Mouse (Mus musculus) limb, embryonic 11.5 days (tissue): ENCODE results near the gene Golga3. TPM values are rescaled to one million over a fixed set of nuclear protein-coding genes. Genes with fewer than 3 reads are reported as not detected.

ENCODE experiments used
- ATAC-seq: fragments of 200-750 bp; cut with Nextera tagmentation; 2 replicates; pipeline ENCODE4 v1.8.0; 2017; ENCODE audit warnings: low read depth; ENCODE audit not compliant: insufficient number of reproducible peaks, low FRiP score, low TSS enrichment
- DNase-seq: peaks from one replicate; pipeline ENCODE4 v3.0.0-alpha.2; 2015; ENCODE audit warnings: low spot score
- H3K27ac ChIP-seq: fragments of 300-500 bp; sonication (generic); replicated peaks from 2 replicates; pipeline ENCODE4 v1.5.1; 2014; ENCODE audit warnings: low read depth, mild to moderate bottlenecking, low read length
- H3K27me3 ChIP-seq: fragments of 300-500 bp; sonication (generic); 2 replicates; pipeline ENCODE4 v1.6.1; 2014; ENCODE audit warnings: mild to moderate bottlenecking, low read length, mixed read lengths; ENCODE audit not compliant: control insufficient read depth, insufficient read depth
- H3K36me3 ChIP-seq: fragments of 300-500 bp; sonication (generic); 2 replicates; pipeline ENCODE4 v1.6.1; 2014; ENCODE audit warnings: mild to moderate bottlenecking, low read length, moderate library complexity, mixed read lengths; ENCODE audit not compliant: control insufficient read depth, insufficient read depth
- H3K4me1 ChIP-seq: fragments of 300-500 bp; sonication (generic); 2 replicates; pipeline ENCODE4 v1.6.1; 2014; ENCODE audit warnings: low read length, mixed read lengths; ENCODE audit not compliant: control insufficient read depth, insufficient read depth
- H3K4me2 ChIP-seq: fragments of 300-500 bp; sonication (generic); 2 replicates; pipeline ENCODE4 v1.6.1; 2014; ENCODE audit warnings: low read depth, mild to moderate bottlenecking, moderate library complexity; ENCODE audit not compliant: severe bottlenecking
- H3K4me3 ChIP-seq: fragments of 300-500 bp; sonication (generic); 2 replicates; pipeline ENCODE4 v1.5.1; 2014; ENCODE audit warnings: low read depth, low read length
- H3K9ac ChIP-seq: fragments of 300-500 bp; sonication (generic); 2 replicates; pipeline ENCODE4 v1.6.1; 2014; ENCODE audit warnings: mild to moderate bottlenecking, low read length
- H3K9me3 ChIP-seq: fragments of 300-500 bp; sonication (generic); 2 replicates; pipeline ENCODE4 v1.6.1; 2016; ENCODE audit warnings: low read length; ENCODE audit not compliant: control insufficient read depth
- WGBS: fragments of 180-500 bp; shearing (Covaris S2); extraction: QIAGEN DNeasy Blood & Tissue Kit; methylation state at CpG from one replicate; pipeline ENCODE4 v1.1.7; 2014; 5-methylcytosine and 5-hydroxymethylcytosine counted together
- polyA plus RNA-seq: library from polyadenylated mRNA; unstranded; fragments of >200 nt; fragmentation: Nextera tagmentation; extraction: Ambion mirVana; gene quantifications from 2 replicates; pipeline ENCODE4 v1.2.1, GENCODE M21; 2014

Golga3 gene
- polyA plus RNA-seq, 1 experiment from 2014 or later: 26.3 TPM

GRCm38 (mm10) chr5:110169374-110169773 lies 7.1 kb upstream of the Golga3 start:
- Histone ChIP-seq H3K4me1 (no peaks in the 10 kb centered on the region), H3K9me3 (no peaks in the 10 kb centered on the region), H3K4me2 (no peak overlapping the region), H3K4me3 (no peak overlapping the region), H3K27me3 (no peaks in the 10 kb centered on the region), H3K36me3 (peaks cover 2% of the 10 kb centered on the region; the same call in 1 of the 2 replicates), H3K27ac (no peak overlapping the region), H3K9ac (no peak overlapping the region)
- no peak for ATAC-seq
- WGBS: 95% methylated on average over 4 of the region's 4 CpGs
- no peak for DNase-seq

DNA sequence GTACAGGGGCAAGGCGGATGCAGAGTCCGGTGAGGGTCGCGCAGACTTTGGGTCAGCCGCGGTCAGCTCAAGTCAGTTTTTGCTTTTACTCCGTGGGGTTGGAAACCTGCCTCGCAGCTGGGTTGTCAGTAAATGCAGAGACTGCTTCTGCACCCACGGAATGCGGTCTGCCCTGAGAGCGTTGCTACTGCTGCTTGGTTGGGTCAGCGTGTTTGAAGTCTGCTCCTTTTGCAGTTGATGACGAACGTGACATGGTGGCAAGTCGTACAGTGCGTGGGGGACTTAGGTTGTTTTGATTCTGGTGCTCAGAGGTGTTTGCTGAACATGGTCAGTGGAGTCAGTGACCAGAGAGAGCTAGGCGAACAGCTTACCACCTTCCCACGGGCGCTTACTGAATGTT lies 520 bp downstream of the Golga3 start:
- Histone ChIP-seq H3K4me3 (peak overlapping the region; percentile 84), H3K4me1 (no peaks in the 10 kb centered on the region), H3K27ac (no peak overlapping the region), H3K9ac (peak overlapping the region; percentile 76), H3K27me3 (no peaks in the 10 kb centered on the region), H3K4me2 (peak overlapping the region; percentile 73), H3K36me3 (peaks cover 2% of the 10 kb centered on the region; the same call in 1 of the 2 replicates), H3K9me3 (no peaks in the 10 kb centered on the region)
- 2% methylated on average over 19 of the region's 19 CpGs for WGBS
- ATAC-seq (no peak), DNase-seq (no peak)

DNA sequence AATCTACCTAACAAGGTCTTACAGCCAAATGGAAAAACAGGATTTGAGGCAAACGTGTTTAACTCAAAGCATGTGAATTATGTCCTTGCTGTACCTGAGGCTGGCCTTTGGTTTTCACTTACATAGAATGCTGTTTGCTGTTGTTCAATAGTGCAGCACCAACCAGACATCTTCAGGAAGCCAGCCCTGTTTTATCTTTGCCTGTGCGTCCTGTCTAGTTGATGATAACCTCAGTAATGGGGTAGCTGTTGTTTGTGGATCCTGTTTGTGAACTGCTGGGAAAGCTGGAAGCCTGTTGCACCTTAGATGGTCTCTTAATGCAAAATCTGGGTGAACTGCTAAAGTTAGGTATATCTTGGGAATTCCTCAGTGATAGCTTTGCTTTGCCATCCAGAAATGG lies 2.1 kb downstream of the Golga3 start:
- Histone ChIP-seq H3K4me2 (no peak overlapping the region), H3K4me1 (no peaks in the 10 kb centered on the region), H3K9me3 (no peaks in the 10 kb centered on the region), H3K9ac (no peak overlapping the region), H3K4me3 (no peak overlapping the region), H3K27ac (no peak overlapping the region), H3K27me3 (no peaks in the 10 kb centered on the region), H3K36me3 (peaks cover 2% of the 10 kb centered on the region; the same call in 1 of the 2 replicates)
- DNase-seq (no peak), ATAC-seq (no peak)
- 92% methylated on average over 2 of the region's 2 CpGs for WGBS

DNA sequence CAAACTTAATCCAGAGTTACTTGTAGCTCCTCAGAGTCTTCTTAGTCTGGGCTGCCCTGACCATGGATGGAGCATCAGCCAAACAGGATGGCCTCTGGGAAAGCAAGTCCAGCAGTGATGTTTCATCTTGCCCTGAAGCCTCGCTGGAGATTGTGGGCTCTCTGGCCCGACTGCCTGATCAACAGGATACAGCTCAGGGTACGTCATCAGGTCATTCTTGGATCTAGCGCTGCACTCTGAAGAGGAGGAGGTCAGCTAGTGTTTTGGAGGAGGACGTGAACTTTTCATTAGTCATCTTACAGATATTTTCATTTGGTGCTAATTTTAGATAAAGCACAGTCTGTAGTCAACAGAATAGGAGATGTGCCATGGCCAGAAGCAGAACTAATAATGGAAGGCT lies 5.2 kb downstream of the Golga3 start:
- no peak overlapping the region for H3K27ac ChIP-seq
- H3K4me3 ChIP-seq: no peak overlapping the region
- WGBS: 96% methylated on average over 5 of the region's 5 CpGs
- peaks cover 12% of the 10 kb centered on the region for H3K36me3 ChIP-seq
- ATAC-seq (no peak), DNase-seq (no peak)
- no peaks in the 10 kb centered on the region for H3K4me1 ChIP-seq
- no peaks in the 10 kb centered on the region for H3K27me3 ChIP-seq
- no peak overlapping the region for H3K9ac ChIP-seq
- H3K4me2 ChIP-seq: no peak overlapping the region
- no peaks in the 10 kb centered on the region for H3K9me3 ChIP-seq

- no peak for DNase-seq
- no peak for ATAC-seq
- Histone ChIP-seq H3K9me3 (no peaks in the 10 kb centered on the region), H3K36me3 (peaks cover 11% of the 10 kb centered on the region; the same call in 1 of the 2 replicates), H3K4me2 (no peak overlapping the region), H3K27ac (no peak overlapping the region), H3K27me3 (no peaks in the 10 kb centered on the region), H3K4me3 (no peak overlapping the region), H3K4me1 (no peaks in the 10 kb centered on the region), H3K9ac (no peak overlapping the region)
- 87% methylated on average over 10 of the region's 10 CpGs for WGBS
These were observed 26.8 kb downstream of the Golga3 start for GRCm38 (mm10) chr5:110203164-110203895.

DNA sequence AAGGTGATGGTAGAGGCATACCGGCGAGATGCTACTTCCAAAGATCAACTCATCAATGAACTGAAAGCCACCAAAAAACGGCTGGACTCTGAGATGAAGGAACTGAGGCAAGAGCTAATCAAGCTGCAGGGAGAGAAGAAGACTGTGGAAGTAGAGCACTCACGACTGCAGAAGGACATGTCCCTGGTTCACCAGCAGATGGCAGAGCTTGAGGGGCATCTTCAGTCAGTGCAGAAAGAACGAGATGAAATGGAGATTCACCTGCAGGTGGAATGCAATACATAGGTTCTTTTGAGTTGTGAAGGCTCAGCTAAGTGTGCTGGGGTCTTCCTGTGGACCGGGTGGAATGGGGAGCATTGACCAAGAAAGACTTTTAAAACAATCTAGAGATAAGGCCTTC lies 28.3 kb downstream of the Golga3 start:
- no peak overlapping the region for H3K4me2 ChIP-seq
- no peaks in the 10 kb centered on the region for H3K27me3 ChIP-seq
- no peak overlapping the region for H3K9ac ChIP-seq
- 85% methylated on average over 6 of the region's 6 CpGs for WGBS
- ATAC-seq: no peak
- no peak for DNase-seq
- peaks cover 16% of the 10 kb centered on the region; the same call in 1 of the 2 replicates for H3K36me3 ChIP-seq
- no peaks in the 10 kb centered on the region for H3K9me3 ChIP-seq
- H3K4me3 ChIP-seq: no peak overlapping the region
- H3K27ac ChIP-seq: no peak overlapping the region
- no peaks in the 10 kb centered on the region for H3K4me1 ChIP-seq

- Histone ChIP-seq H3K9me3 (no peaks in the 10 kb centered on the region), H3K4me3 (no peak overlapping the region), H3K27ac (no peak overlapping the region), H3K4me2 (no peak overlapping the region), H3K27me3 (no peaks in the 10 kb centered on the region), H3K36me3 (peaks cover 23% of the 10 kb centered on the region), H3K4me1 (no peaks in the 10 kb centered on the region), H3K9ac (no peak overlapping the region)
- no peak for DNase-seq
- WGBS: 95% methylated on average over 2 of the region's 2 CpGs
- no peak for ATAC-seq
These were observed 34.8 kb downstream of the Golga3 start for GRCm38 (mm10) chr5:110211312-110211711.

DNA sequence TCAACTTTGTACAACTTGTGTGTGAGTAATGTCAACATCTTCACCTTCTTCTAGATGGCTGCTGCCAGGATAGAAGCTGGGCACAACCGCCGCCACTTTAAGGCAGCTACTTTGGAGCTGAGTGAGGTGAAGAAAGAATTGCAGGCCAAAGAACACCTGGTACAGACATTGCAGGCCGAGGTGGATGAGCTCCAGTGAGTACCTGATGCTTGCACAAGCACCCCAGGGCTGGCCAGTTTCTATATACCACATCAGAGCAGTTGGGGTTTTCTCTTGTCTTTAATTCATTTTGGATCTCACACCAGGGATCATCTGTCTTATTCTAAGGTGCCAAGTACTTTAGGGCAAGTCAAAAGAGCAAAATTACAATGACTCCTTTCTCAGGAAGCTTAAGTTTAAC lies 40.3 kb downstream of the Golga3 start:
- Histone ChIP-seq H3K36me3 (peaks cover 25% of the 10 kb centered on the region), H3K4me1 (no peaks in the 10 kb centered on the region), H3K4me3 (no peak overlapping the region), H3K27me3 (no peaks in the 10 kb centered on the region), H3K9me3 (no peaks in the 10 kb centered on the region), H3K9ac (no peak overlapping the region), H3K27ac (no peak overlapping the region), H3K4me2 (no peak overlapping the region)
- ATAC-seq: no peak
- 91% methylated on average over 3 of the region's 3 CpGs for WGBS
- no peak for DNase-seq

- Histone ChIP-seq H3K27ac (no peak overlapping the region), H3K27me3 (no peaks in the 10 kb centered on the region), H3K4me3 (no peak overlapping the region), H3K9me3 (no peaks in the 10 kb centered on the region), H3K9ac (no peak overlapping the region), H3K36me3 (peaks cover 15% of the 10 kb centered on the region; the same call in 1 of the 2 replicates), H3K4me2 (no peak overlapping the region), H3K4me1 (no peaks in the 10 kb centered on the region)
- ATAC-seq: no peak
- no peak for DNase-seq
- 96% methylated on average over 4 of the region's 4 CpGs for WGBS
These were observed 43.8 kb downstream of the Golga3 start for GRCm38 (mm10) chr5:110220331-110220730.
